Mouse (Mus musculus): ENCODE data around the gene Pim1.

- TF ChIP-seq CTCF (IDR thresholded peaks at IDR 0.05; ENCODE audit: low read depth) (peak; percentile 31; the same call in 1 of the 2 replicates), EP300 (optimal IDR thresholded peaks at IDR 0.05) (no peak)
These were observed 7.9 kb upstream of the Pim1 start for GRCm38 (mm10) chr17:29482632-29483031.
